Mouse (Mus musculus) neural tube, embryonic 14.5 days (tissue): ENCODE results near the gene Plk5. TPM values are rescaled to one million over a fixed set of nuclear protein-coding genes. Genes with fewer than 3 reads are reported as not detected.
A peak's percentile ranks its signal among the peaks of the same experiment; 100 is the strongest.

Experiments used
- ATAC-seq: fragments of 200-750 bp; cut with Nextera tagmentation; 2 replicates; pipeline ENCODE4 v1.8.0; 2017; ENCODE audit warnings: low read depth, mild to moderate bottlenecking, moderate TSS enrichment, moderate library complexity
- H3K27ac ChIP-seq: fragments of 300-500 bp; sonication (generic); 2 replicates; pipeline ENCODE4 v1.5.1; 2014; ENCODE audit warnings: low read depth, mild to moderate bottlenecking, control low read depth, low read length, moderate library complexity, mixed read lengths
- H3K27me3 ChIP-seq: fragments of 300-500 bp; sonication (generic); 2 replicates; pipeline ENCODE4 v1.6.1; 2014; ENCODE audit warnings: low read length; ENCODE audit not compliant: control insufficient read depth, insufficient read depth
- H3K36me3 ChIP-seq: fragments of 300-500 bp; sonication (generic); 2 replicates; pipeline ENCODE4 v1.6.1; 2014; ENCODE audit warnings: low read length, mixed read lengths; ENCODE audit not compliant: control insufficient read depth, insufficient read depth
- H3K4me1 ChIP-seq: fragments of 300-500 bp; sonication (generic); 2 replicates; pipeline ENCODE4 v1.6.1; 2014; ENCODE audit warnings: low read length; ENCODE audit not compliant: control insufficient read depth, insufficient read depth
- H3K4me2 ChIP-seq: fragments of 300-500 bp; sonication (generic); 2 replicates; pipeline ENCODE4 v1.6.1; 2014; ENCODE audit warnings: mild to moderate bottlenecking, low read depth, low read length, control low read depth
- H3K4me3 ChIP-seq: fragments of 300-500 bp; sonication (generic); 2 replicates; pipeline ENCODE4 v1.5.1; 2014; ENCODE audit warnings: low read depth, low read length, control low read depth, mixed read lengths
- H3K9ac ChIP-seq: fragments of 300-500 bp; sonication (generic); replicated peaks from 2 replicates; pipeline ENCODE4 v1.6.1; 2014; ENCODE audit warnings: low read depth, mild to moderate bottlenecking, control low read depth, low read length, mixed read lengths
- H3K9me3 ChIP-seq: fragments of 300-500 bp; sonication (generic); 2 replicates; pipeline ENCODE4 v1.6.1; 2016; ENCODE audit warnings: low read length; ENCODE audit not compliant: control insufficient read depth
- WGBS: fragments of 180-500 bp; shearing (Covaris S2); extraction: QIAGEN DNeasy Blood & Tissue Kit; methylation state at CpG from one replicate; pipeline ENCODE4 v1.1.7; 2014; 5-methylcytosine and 5-hydroxymethylcytosine counted together
- polyA plus RNA-seq: library from polyadenylated mRNA; unstranded; fragments of >200 nt; fragmentation: Nextera tagmentation; extraction: Ambion mirVana; gene quantifications from 2 replicates; pipeline ENCODE4 v1.2.1, GENCODE M21; 2014

Plk5 gene
- polyA plus RNA-seq, 1 experiment from 2014 or later: 3.4 TPM

DNA sequence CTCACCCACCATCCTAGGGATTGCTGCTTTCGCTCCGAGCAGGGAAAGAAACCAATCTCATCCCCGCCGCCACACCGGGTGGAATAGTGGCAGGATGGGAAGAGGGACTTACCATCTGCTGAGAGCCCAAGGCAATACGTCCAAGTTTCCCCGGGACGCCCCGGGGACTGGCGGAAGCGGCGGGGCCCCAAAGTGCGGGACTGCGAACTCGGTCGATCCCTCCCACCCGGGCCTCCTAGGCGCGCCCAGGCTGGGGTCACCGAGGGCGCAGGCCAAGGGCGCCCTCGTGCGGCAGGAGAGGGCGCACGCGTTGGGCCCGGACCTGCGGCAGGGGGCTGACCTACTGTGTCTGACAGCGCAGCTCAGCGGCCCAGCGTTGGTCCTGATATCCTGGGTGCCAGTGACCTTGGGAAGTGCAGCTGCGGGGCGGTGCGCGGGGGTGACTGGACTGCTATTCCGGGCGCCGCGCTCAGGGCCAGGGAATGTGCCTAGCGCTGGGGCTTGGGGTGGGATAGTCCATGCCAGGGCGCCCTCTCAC is 7.9 kb upstream of the Plk5 start, which contains the start of gene Adamtsl5:
Adamtsl5 (minus strand) TSS at position 169 of the 538 bp plus-strand sequence.
- no peaks in the 10 kb centered on the region for H3K4me1 ChIP-seq
- WGBS: 0% methylated on average over 38 of the region's 42 CpGs
- ATAC-seq: no peak

DNA sequence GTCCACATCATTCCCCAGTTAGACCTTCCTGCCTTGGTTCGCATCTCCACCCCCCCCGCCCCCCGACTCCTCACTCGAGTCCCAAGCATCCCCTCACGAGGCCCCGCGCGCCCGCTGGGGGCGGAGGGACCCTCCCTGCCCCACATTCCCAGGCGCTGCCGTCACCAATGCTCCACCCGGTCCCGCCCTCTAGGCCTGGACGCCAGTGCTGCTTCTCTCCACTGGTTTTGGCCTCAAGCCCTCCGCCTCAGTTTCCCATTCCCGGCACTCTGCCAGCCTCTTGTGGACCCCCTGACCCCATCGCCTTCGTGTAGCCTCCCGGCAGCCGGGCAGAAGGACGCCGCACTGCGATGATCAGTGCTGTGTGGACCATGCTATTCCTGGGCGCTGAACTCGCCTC is 7.3 kb upstream of the Plk5 start:
- Histone ChIP-seq H3K27ac (no peak overlapping the region), H3K9me3 (no peaks in the 10 kb centered on the region), H3K4me3 (no peak overlapping the region), H3K36me3 (no peaks in the 10 kb centered on the region), H3K27me3 (peaks cover 57% of the 10 kb centered on the region), H3K9ac (no peak overlapping the region), H3K4me1 (no peaks in the 10 kb centered on the region), H3K4me2 (no peak overlapping the region)
- ATAC-seq: no peak
- WGBS: 18% methylated on average over 26 of the region's 26 CpGs

More for the DNA sequence above, 7.9 kb upstream of the Plk5 start, which contains the start of gene Adamtsl5:
- Histone ChIP-seq H3K4me2 (no peak within 1 kb of the TSS), H3K27ac (no peak within 1 kb of the TSS; the same call in 1 of the 2 replicates), H3K9ac (no peak within 1 kb of the TSS), H3K4me3 (no peak within 1 kb of the TSS), H3K36me3 (no peaks in the 10 kb centered on the region), H3K9me3 (no peaks in the 10 kb centered on the region), H3K27me3 (peaks cover 63% of the 10 kb centered on the region)

DNA sequence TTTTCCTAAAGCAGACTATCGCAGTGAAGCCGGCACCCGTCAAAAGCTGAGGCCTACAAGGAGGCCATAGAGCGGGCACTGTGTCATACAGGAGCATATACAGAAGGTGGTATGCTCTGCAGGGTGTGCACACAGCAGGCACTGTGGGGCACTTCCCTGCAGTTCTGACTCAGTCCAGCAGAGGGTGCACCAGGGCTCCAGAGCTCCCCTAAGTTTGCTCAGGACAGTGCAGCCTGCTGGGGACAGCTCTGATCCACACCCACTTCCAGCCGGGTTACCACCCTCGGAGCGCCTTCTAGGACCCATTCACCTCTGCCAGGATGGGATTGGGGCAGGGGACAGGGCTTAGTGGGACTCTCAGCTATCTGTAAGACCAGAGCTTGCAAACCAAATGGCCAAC is 6.0 kb upstream of the Plk5 start:
- Histone ChIP-seq H3K4me3 (no peak overlapping the region), H3K4me1 (no peaks in the 10 kb centered on the region), H3K36me3 (no peaks in the 10 kb centered on the region), H3K4me2 (no peak overlapping the region), H3K9me3 (no peaks in the 10 kb centered on the region), H3K27ac (no peak overlapping the region), H3K9ac (no peak overlapping the region), H3K27me3 (peaks cover 51% of the 10 kb centered on the region)
- peak; percentile 71 for ATAC-seq
- WGBS: under 1% methylated on average over 7 of the region's 7 CpGs

DNA sequence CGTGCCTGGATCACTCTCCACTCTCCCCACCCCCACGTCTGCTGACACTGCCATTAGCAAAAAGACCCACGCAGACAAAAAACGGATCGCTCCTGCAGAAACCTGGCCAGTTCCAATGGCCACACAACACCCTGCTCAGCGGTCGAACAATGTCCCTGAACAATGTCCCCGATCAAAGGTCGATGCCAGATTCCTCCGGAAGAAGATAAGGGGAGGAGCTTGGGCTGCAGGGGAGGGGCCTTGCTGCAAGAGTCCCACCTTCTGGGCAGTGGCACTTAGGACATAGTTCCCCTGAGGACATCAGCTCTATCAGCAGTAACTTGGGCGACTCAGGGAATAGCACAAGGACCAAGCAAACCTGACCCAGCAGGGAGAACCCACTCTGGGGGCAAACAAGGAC is 4.4 kb upstream of the Plk5 start:
- Histone ChIP-seq H3K27me3 (peaks cover 61% of the 10 kb centered on the region), H3K27ac (no peak overlapping the region), H3K4me3 (no peak overlapping the region), H3K4me1 (peaks cover 8% of the 10 kb centered on the region; the same call in 1 of the 2 replicates), H3K4me2 (no peak overlapping the region), H3K36me3 (no peaks in the 10 kb centered on the region), H3K9me3 (no peaks in the 10 kb centered on the region), H3K9ac (no peak overlapping the region)
- ATAC-seq: no peak
- 24% methylated on average over 11 of the region's 11 CpGs for WGBS

DNA sequence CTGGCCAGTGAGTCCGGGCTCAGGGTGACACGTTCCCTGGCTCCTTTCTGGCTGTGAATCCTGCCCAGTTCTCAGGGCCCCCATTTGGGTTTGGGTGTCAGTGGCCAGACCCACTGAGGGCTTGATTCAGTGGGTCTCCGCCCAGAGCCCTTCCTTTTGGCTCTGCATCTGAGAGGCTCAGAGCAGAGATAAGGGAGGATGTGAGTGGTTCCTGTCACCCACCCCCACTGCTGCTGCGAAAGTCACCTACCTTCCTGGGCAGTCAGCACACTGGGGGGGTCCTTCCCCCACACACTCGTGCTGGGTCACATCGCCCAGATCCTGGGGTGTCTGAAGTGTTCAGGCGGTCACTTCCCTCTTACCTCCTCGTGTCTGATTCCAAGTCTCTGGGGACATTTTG is 3.5 kb upstream of the Plk5 start:
- 61% methylated on average over 8 of the region's 8 CpGs for WGBS
- no peak overlapping the region for H3K4me2 ChIP-seq
- H3K36me3 ChIP-seq: no peaks in the 10 kb centered on the region
- no peak overlapping the region for H3K9ac ChIP-seq
- H3K9me3 ChIP-seq: no peaks in the 10 kb centered on the region
- peaks cover 63% of the 10 kb centered on the region for H3K27me3 ChIP-seq
- H3K27ac ChIP-seq: no peak overlapping the region
- peaks cover 10% of the 10 kb centered on the region; the same call in 1 of the 2 replicates for H3K4me1 ChIP-seq
- H3K4me3 ChIP-seq: no peak overlapping the region
- ATAC-seq: no peak

DNA sequence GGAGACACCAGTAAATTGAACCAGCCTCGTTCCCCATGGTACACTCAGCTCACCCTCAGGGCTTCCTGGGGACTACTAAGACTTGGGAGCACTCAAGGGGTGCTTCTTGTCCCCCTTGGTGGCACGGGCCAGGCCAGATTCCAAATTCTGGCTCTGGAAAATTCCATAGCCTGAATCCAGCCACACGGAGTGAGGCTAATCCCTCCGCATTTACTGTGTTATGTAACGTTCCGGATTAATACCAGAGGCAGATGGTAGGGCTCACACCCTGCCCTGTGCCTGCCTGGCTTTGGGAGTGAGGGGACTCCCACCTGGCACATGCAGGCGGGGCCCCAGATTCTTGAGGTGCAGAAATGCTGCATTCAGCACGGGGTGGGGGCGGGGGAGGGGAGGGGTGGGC is 828 bp upstream of the Plk5 start:
- ATAC-seq: no peak
- peaks cover 10% of the 10 kb centered on the region; the same call in 1 of the 2 replicates for H3K4me1 ChIP-seq
- H3K27ac ChIP-seq: no peak overlapping the region
- no peaks in the 10 kb centered on the region for H3K9me3 ChIP-seq
- H3K27me3 ChIP-seq: peaks cover 49% of the 10 kb centered on the region
- H3K4me2 ChIP-seq: no peak overlapping the region
- WGBS: 10% methylated on average over 9 of the region's 9 CpGs
- no peak overlapping the region for H3K4me3 ChIP-seq
- no peak overlapping the region for H3K9ac ChIP-seq
- H3K36me3 ChIP-seq: no peaks in the 10 kb centered on the region

DNA sequence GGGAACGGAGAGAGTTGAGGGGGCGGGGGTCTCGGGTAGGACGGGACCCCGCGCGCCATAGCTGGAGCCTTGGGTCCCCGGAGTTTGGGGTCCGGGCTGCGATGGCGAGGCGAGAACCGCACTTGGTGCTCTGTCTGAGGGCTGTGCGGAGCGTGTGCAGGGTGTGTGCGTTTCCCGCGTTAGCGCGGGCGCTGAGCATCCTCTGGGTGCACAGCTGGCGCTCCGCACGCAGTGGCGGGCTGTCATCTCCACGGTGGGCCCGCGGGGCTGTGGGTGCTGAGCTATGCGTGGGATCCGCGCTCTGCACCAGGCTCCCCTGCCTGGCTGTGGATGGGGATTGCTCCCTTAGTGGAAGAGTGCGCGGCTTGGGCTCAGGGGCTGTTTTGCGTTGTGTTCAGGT is 478 bp downstream of the Plk5 start:
- H3K27ac ChIP-seq: no peak overlapping the region
- peak overlapping the region; percentile 26 for H3K4me3 ChIP-seq
- no peak overlapping the region; the same call in 1 of the 2 replicates for H3K9ac ChIP-seq
- H3K9me3 ChIP-seq: no peaks in the 10 kb centered on the region
- peaks cover 10% of the 10 kb centered on the region; the same call in 1 of the 2 replicates for H3K4me1 ChIP-seq
- no peaks in the 10 kb centered on the region for H3K36me3 ChIP-seq
- peaks cover 46% of the 10 kb centered on the region for H3K27me3 ChIP-seq
- H3K4me2 ChIP-seq: peak overlapping the region; percentile 48
- 1% methylated on average over 33 of the region's 34 CpGs for WGBS
- 0 out of 2 replicates have a peak, but pooled peaks have one; percentile 14 for ATAC-seq

DNA sequence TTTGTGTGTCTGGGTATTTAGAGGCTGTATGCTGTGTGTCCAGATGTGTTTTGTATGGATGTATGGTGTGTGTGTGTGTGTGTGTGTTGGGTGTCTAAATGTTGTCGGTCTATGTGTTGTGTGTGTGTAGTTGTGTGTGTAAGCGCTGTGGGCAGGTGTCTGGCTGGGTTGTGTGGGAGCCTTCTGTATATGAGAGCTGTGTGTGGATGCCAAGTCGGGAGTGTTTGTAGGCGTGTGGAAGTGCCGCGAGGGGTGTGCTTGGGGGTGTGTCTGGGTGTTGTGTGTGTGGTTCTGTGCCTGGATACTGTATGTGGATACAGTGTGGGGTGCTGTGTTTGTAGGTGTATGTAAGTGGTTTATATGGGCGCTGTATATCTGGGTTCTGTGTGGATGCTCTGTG is 1.1 kb downstream of the Plk5 start:
- Histone ChIP-seq H3K27ac (no peak overlapping the region), H3K27me3 (peaks cover 46% of the 10 kb centered on the region), H3K4me2 (peak overlapping the region; percentile 43), H3K4me1 (peaks cover 10% of the 10 kb centered on the region; the same call in 1 of the 2 replicates), H3K9ac (no peak overlapping the region), H3K9me3 (no peaks in the 10 kb centered on the region), H3K4me3 (no peak overlapping the region; the same call in 1 of the 2 replicates), H3K36me3 (no peaks in the 10 kb centered on the region)
- ATAC-seq: no peak
- 31% methylated on average over 7 of the region's 7 CpGs for WGBS

DNA sequence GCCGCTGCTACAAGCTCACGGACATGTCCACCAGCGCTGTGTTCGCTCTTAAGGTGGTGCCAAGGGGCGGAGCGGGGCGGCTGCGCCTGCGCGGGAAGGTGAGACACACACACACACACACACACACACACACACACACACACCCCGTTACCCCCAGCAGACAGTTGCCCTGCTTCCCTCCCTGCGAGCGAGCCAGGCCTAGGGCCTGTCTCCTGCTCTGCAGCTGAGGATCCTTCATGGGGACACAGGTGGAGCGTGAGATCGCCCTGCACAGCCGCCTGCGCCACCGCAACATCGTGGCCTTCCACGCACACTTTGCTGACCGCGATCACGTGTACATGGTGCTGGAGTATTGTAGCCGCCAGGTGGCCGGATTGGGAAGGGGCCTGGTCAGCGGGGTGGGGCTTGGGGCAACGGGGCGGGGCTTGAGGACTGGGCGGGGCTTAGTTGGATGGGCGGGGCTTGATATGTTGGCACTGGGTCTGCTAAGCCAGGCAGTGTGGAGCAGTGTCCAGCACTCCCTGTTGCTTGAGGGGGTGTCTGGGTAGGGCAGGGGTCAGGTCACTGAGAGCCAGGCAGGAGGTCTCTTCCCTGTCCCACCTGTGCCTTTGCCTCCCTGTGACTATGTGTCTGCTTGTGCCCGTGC is 1.9 kb downstream of the Plk5 start:
- WGBS: 7% methylated on average over 28 of the region's 31 CpGs
- H3K9ac ChIP-seq: peak overlapping the region; percentile 11; the same call in 1 of the 2 replicates
- H3K27me3 ChIP-seq: peaks cover 41% of the 10 kb centered on the region

More for the DNA sequence above, 1.9 kb downstream of the Plk5 start:
- H3K4me3 ChIP-seq: peak overlapping the region; percentile 22
- H3K27ac ChIP-seq: no peak overlapping the region
- peak; percentile 49; the same call in 1 of the 2 replicates for ATAC-seq
- peaks cover 10% of the 10 kb centered on the region; the same call in 1 of the 2 replicates for H3K4me1 ChIP-seq
- H3K4me2 ChIP-seq: peak overlapping the region; percentile 43
- H3K36me3 ChIP-seq: no peaks in the 10 kb centered on the region
- H3K9me3 ChIP-seq: no peaks in the 10 kb centered on the region
